Mouse (Mus musculus): ENCODE measurements at regions not wholly inside any gene's neighbourhood (a gene's known extent, or its start where the extent isn't known, plus 50 kb on each side); places are given as distances from the start of the nearest gene placed in this dataset.

DNA sequence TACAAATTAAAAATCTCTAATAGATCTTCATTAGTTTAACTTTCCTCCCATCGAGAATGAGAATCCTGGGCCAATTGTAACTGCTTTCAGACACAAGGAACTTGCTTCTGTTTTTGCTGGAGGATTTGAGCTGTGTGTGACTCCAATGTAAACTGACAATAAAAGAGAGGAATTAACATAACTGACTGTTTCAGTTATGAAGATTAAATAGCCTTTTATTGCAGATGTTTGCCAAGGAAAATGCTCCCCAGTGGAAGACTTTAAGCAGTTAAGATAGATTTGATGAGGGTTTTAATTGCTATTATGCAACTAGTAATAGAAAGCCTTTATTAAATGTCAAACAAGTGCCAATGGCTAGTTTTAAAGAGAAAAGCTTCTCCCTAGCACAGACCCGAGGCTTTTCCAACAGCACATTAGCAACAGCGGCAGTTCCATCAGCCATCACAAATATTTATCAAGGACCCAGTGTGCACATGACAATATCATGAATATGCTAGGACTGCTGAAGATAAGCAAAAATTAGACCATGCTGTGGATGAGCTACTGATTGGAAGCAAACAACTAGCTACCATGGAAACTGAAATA lies 398.6 kb upstream of the Dmac1 start:
- H3K27ac ChIP-seq (ENCODE audit: insufficient read depth, low read depth) = no peak overlapping the region
- no peak for DNase-seq (ENCODE audit: extremely low read depth)
- no peaks in the 10 kb centered on the region for H3K27me3 ChIP-seq (replicated peaks)
- H3K4me2 ChIP-seq (ENCODE audit: insufficient read depth, low read depth, poor library complexity, severe bottlenecking) = no peak overlapping the region
- H3K9me3 ChIP-seq (replicated peaks; ENCODE audit: low read length) = peaks cover 17% of the 10 kb centered on the region
- in situ Hi-C loops (cut with MboI; ENCODE audit: low pct_ligation_motif_present, low pct_unique_long_range_greater_than_20kb, low sequenced_read_pairs) (no loop called here), dilution Hi-C loops (cut with MboI; ENCODE audit: extremely low pct_ligation_motif_present, extremely low pct_unique_long_range_greater_than_20kb, low sequenced_read_pairs) (no loop called here)
- TF ChIP-seq MEF2A (IDR thresholded peaks at IDR 0.05; ENCODE audit: borderline replicate concordance, low read depth, low read length) (no peak), HCFC1 (IDR thresholded peaks at IDR 0.05; ENCODE audit: low read depth, low read length) (no peak), CHD1 (IDR thresholded peaks at IDR 0.05; ENCODE audit: low read depth, low read length) (no peak), CTCF (conservative IDR thresholded peaks at IDR 0.05 in 1 of 2, IDR thresholded peaks at IDR 0.05 in 1 of 2; ENCODE audit: low read depth in 2 of 2, low read length in 2 of 2) (no peak), EP300 (IDR thresholded peaks at IDR 0.05; ENCODE audit: low read length) (no peak), POLR2AphosphoS2 (IDR thresholded peaks at IDR 0.05; ENCODE audit: low read depth, low read length) (no peak), SMC3 (IDR thresholded peaks at IDR 0.05; ENCODE audit: low read depth, low read length) (no peak), USF2 (conservative IDR thresholded peaks at IDR 0.05; ENCODE audit: low read depth, low read length) (no peak), BHLHE40 (IDR thresholded peaks at IDR 0.05; ENCODE audit: low read depth, low read length) (no peak), ETS1 (conservative IDR thresholded peaks at IDR 0.05; ENCODE audit: low read depth, low read length) (no peak)
- H3K4me1 ChIP-seq (ENCODE audit: control insufficient read depth in 1 of 2, insufficient read depth in 2 of 2) = no peaks in the 10 kb centered on the region
- H3K36me3 ChIP-seq (replicated peaks in 1 of 2; ENCODE audit: control insufficient read depth in 1 of 2, insufficient read depth in 1 of 2, low read length in 1 of 2) = no peaks in the 10 kb centered on the region
- no peaks in the 10 kb centered on the region for H3K79me2 ChIP-seq (replicated peaks; ENCODE audit: control insufficient read depth, extremely low read depth, insufficient read depth, poor library complexity, severe bottlenecking)
- no peak overlapping the region for H3K9ac ChIP-seq (ENCODE audit: insufficient read depth, low read depth)
- no peak overlapping the region for H3K4me3 ChIP-seq (replicated peaks in 1 of 3; ENCODE audit: low read depth in 2 of 3, low read length in 2 of 3, poor library complexity in 1 of 3)

DNA sequence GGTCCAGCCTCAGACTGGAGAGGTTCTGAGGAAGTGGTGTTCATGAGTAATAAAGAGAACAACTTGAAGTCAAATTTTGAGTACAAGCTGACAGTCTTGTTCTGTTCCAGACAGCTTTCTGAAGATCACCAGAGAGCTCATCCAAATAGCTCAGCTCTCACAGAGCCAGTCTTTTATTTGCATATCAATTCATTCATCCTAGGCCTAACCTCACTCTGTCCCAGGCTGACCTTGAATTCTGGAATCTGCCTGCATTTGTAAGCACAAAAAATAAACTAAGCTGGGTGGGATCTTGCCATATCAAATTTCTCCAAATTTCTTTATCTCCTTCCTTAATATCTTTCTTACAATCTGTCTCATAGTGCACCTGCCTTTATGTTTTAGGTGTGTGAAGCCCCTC lies 362.9 kb upstream of the Dmac1 start:
- Histone ChIP-seq H3K79me2 (replicated peaks; ENCODE audit: control insufficient read depth, extremely low read depth, insufficient read depth, poor library complexity, severe bottlenecking) (no peaks in the 10 kb centered on the region), H3K36me3 (replicated peaks in 1 of 2; ENCODE audit: control insufficient read depth in 1 of 2, insufficient read depth in 1 of 2, low read length in 1 of 2) (no peaks in the 10 kb centered on the region), H3K27ac (ENCODE audit: insufficient read depth, low read depth) (no peak overlapping the region), H3K27me3 (replicated peaks) (no peaks in the 10 kb centered on the region), H3K4me3 (replicated peaks in 1 of 3; ENCODE audit: low read depth in 2 of 3, low read length in 2 of 3, poor library complexity in 1 of 3) (no peak overlapping the region), H3K4me1 (ENCODE audit: control insufficient read depth in 1 of 2, insufficient read depth in 2 of 2) (no peaks in the 10 kb centered on the region), H3K9me3 (replicated peaks; ENCODE audit: low read length) (peaks cover 11% of the 10 kb centered on the region), H3K4me2 (ENCODE audit: insufficient read depth, low read depth, poor library complexity, severe bottlenecking) (no peak overlapping the region), H3K9ac (ENCODE audit: insufficient read depth, low read depth) (no peak overlapping the region)
- dilution Hi-C loops (cut with MboI; ENCODE audit: extremely low pct_ligation_motif_present, extremely low pct_unique_long_range_greater_than_20kb, low sequenced_read_pairs) = no loop called here
- DNase-seq (ENCODE audit: extremely low read depth) = no peak
- TF ChIP-seq SIN3A (IDR thresholded peaks at IDR 0.05; ENCODE audit: low read length) (no peak), ZNF384 (IDR thresholded peaks at IDR 0.05; ENCODE audit: low read depth, low read length) (no peak), GABPA (IDR thresholded peaks at IDR 0.05; ENCODE audit: insufficient replicate concordance, low read depth, low read length) (no peak), MAFK (IDR thresholded peaks at IDR 0.05; ENCODE audit: insufficient replicate concordance, low read length) (no peak), MEF2A (IDR thresholded peaks at IDR 0.05; ENCODE audit: borderline replicate concordance, low read depth, low read length) (no peak), CHD1 (IDR thresholded peaks at IDR 0.05; ENCODE audit: low read depth, low read length) (no peak), POLR2A (IDR thresholded peaks at IDR 0.05; ENCODE audit: low read depth, low read length) (no peak), KAT2A (IDR thresholded peaks at IDR 0.05; ENCODE audit: insufficient replicate concordance, low read length) (no peak), USF1 (IDR thresholded peaks at IDR 0.05; ENCODE audit: low read depth, low read length) (no peak), PAX5 (IDR thresholded peaks at IDR 0.05; ENCODE audit: low read length) (no peak), TCF12 (IDR thresholded peaks at IDR 0.05; ENCODE audit: low read depth, low read length) (no peak), MAX (IDR thresholded peaks at IDR 0.05; ENCODE audit: low read length) (no peak), NRF1 (IDR thresholded peaks at IDR 0.05; ENCODE audit: low read depth, low read length) (no peak), RCOR1 (conservative IDR thresholded peaks at IDR 0.05; ENCODE audit: low read depth, low read length) (no peak), ETS1 (conservative IDR thresholded peaks at IDR 0.05; ENCODE audit: low read depth, low read length) (no peak), TBP (conservative IDR thresholded peaks at IDR 0.05; ENCODE audit: low read depth, low read length) (no peak), EP300 (IDR thresholded peaks at IDR 0.05; ENCODE audit: low read length) (no peak), SMC3 (IDR thresholded peaks at IDR 0.05; ENCODE audit: low read depth, low read length) (no peak)
- in situ Hi-C loops (cut with MboI; ENCODE audit: low pct_ligation_motif_present, low pct_unique_long_range_greater_than_20kb, low sequenced_read_pairs) = no loop called here

Measured in CH12.LX (cell line).